Mouse (Mus musculus) T-helper 17 cell (primary cell): ENCODE data around the gene Pcyt1a.

ENCODE experiments used
- in situ Hi-C, 2 experiments: fragments of 300-600 bp; cut with MboI, MseI; formaldehyde crosslinking; loops; 1 replicate in 1 of 2; 2 replicates in 1 of 2; pipeline ENCODE4 v1.15.1; 2025; ENCODE audit warnings: high pct_unique_total_duplicates in 2 of 2

The Pcyt1a gene

GRCm38 (mm10) chr16:32430474-32431046 is at the start of gene Pcyt1a:
Gene Pcyt1a, plus strand, starts transcription at chr16:32430921.
- in situ Hi-C loops = loop anchor here in 1 of 2 experiments (25.0 kb wide), 1 partner anchor 1532 kb away; the partner anchor contains the start of gene Umps

GRCm38 (mm10) chr16:32382901-32383300 is 47.8 kb upstream of the Pcyt1a start:
- in situ Hi-C loops = no loop called here

- in situ Hi-C loops = no loop called here
These were observed 45.8 kb upstream of the Pcyt1a start for GRCm38 (mm10) chr16:32384885-32385284.

- in situ Hi-C loops = no loop called here
These were observed 43.9 kb upstream of the Pcyt1a start for GRCm38 (mm10) chr16:32386826-32387225.

GRCm38 (mm10) chr16:32389049-32389448 is 41.7 kb upstream of the Pcyt1a start:
- in situ Hi-C loops = no loop called here

GRCm38 (mm10) chr16:32389841-32390240 is 40.9 kb upstream of the Pcyt1a start:
- in situ Hi-C loops = loop anchor here in 1 of 2 experiments (5.0 kb wide), 1 partner anchor 263 kb away; no protein-coding TSS in a partner anchor

- in situ Hi-C loops = loop anchor here in 1 of 2 experiments (5.0 kb wide), 1 partner anchor 264 kb away; no protein-coding TSS in a partner anchor
These were observed 39.8 kb upstream of the Pcyt1a start for GRCm38 (mm10) chr16:32390882-32391281.

- in situ Hi-C loops = no loop called here
These were observed 34.8 kb upstream of the Pcyt1a start for GRCm38 (mm10) chr16:32395679-32396540.

GRCm38 (mm10) chr16:32396541-32396835 is 34.2 kb upstream of the Pcyt1a start:
- in situ Hi-C loops = no loop called here

GRCm38 (mm10) chr16:32398206-32398605 is 32.5 kb upstream of the Pcyt1a start:
- in situ Hi-C loops = no loop called here

GRCm38 (mm10) chr16:32400267-32400666 is 30.5 kb upstream of the Pcyt1a start, which contains the start of gene Tm4sf19:
Gene Tm4sf19, plus strand, starts transcription at chr16:32400506.
- in situ Hi-C loops = no loop called here

- in situ Hi-C loops = no loop called here
These were observed 29.3 kb upstream of the Pcyt1a start for GRCm38 (mm10) chr16:32401335-32401965.

- in situ Hi-C loops = no loop called here
These were observed 27.9 kb upstream of the Pcyt1a start for GRCm38 (mm10) chr16:32402818-32403217.

- in situ Hi-C loops = no loop called here
These were observed 25.0 kb upstream of the Pcyt1a start for GRCm38 (mm10) chr16:32405716-32406115.

GRCm38 (mm10) chr16:32406671-32407070 is 24.1 kb upstream of the Pcyt1a start:
- in situ Hi-C loops = no loop called here

- in situ Hi-C loops = no loop called here
These were observed 23.0 kb upstream of the Pcyt1a start for GRCm38 (mm10) chr16:32407730-32408129.

- in situ Hi-C loops = no loop called here
These were observed 13.3 kb upstream of the Pcyt1a start for GRCm38 (mm10) chr16:32417457-32417856.

GRCm38 (mm10) chr16:32419517-32420483 is 10.9 kb upstream of the Pcyt1a start, which contains the start of gene Tctex1d2:
Gene Tctex1d2, plus strand, starts transcription at chr16:32419702.
- in situ Hi-C loops = loop anchor here in 1 of 2 experiments (5.0 kb wide), 1 partner anchor 72 kb away; no protein-coding TSS in a partner anchor

- in situ Hi-C loops = loop anchor here in 1 of 2 experiments (25.0 kb wide), 1 partner anchor 1535 kb away; the partner anchor contains the start of gene Umps
These were observed 3.2 kb upstream of the Pcyt1a start for GRCm38 (mm10) chr16:32427506-32427905.

GRCm38 (mm10) chr16:32431047-32431591 is 398 bp downstream of the Pcyt1a start:
- in situ Hi-C loops = loop anchor here in 1 of 2 experiments (25.0 kb wide), 1 partner anchor 1531 kb away; the partner anchor contains the start of gene Umps
